Mouse (Mus musculus): ENCODE measurements around the gene Atrip. TPM values are rescaled to one million over a fixed set of nuclear protein-coding genes. Genes with fewer than 3 reads are reported as not detected.

The Atrip gene
- polyA plus RNA-seq, 1 experiment: 10.7 TPM

- 49% methylated on average over 12 of the region's 12 CpGs for WGBS
- Histone ChIP-seq H3K27ac (ENCODE audit: insufficient read depth, low read depth, low read length) (no peak overlapping the region), H3K36me3 (ENCODE audit: control insufficient read depth, insufficient read depth, low read length) (no peaks in the 10 kb centered on the region), H3K27me3 (ENCODE audit: control insufficient read depth, insufficient read depth, low read length) (no peaks in the 10 kb centered on the region), H3K4me3 (ENCODE audit: low read depth, low read length) (no peak overlapping the region), H3K4me1 (ENCODE audit: control insufficient read depth, insufficient read depth, insufficient read length, low read length) (0 out of 2 replicates have a peak, but pooled peaks cover 4% of the 10 kb centered on the region)
- TF ChIP-seq CTCF (IDR thresholded peaks at IDR 0.05; ENCODE audit: extremely low read depth, insufficient read length, insufficient replicate concordance, low read depth, low read length) (no peak), POLR2A (IDR thresholded peaks at IDR 0.05; ENCODE audit: low read depth, low read length) (no peak)
These were observed 31.7 kb upstream of the Atrip start for GRCm38 (mm10) chr9:109105648-109106047.

GRCm38 (mm10) chr9:109105011-109105410 lies 31.1 kb upstream of the Atrip start:
- Histone ChIP-seq H3K36me3 (ENCODE audit: control insufficient read depth, insufficient read depth, low read length) (no peaks in the 10 kb centered on the region), H3K4me3 (ENCODE audit: low read depth, low read length) (no peak overlapping the region), H3K4me1 (ENCODE audit: control insufficient read depth, insufficient read depth, insufficient read length, low read length) (0 out of 2 replicates have a peak, but pooled peaks cover 4% of the 10 kb centered on the region), H3K27ac (ENCODE audit: insufficient read depth, low read depth, low read length) (no peak overlapping the region), H3K27me3 (ENCODE audit: control insufficient read depth, insufficient read depth, low read length) (no peaks in the 10 kb centered on the region)
- WGBS: 61% methylated on average over 12 of the region's 12 CpGs
- TF ChIP-seq POLR2A (IDR thresholded peaks at IDR 0.05; ENCODE audit: low read depth, low read length) (no peak), CTCF (IDR thresholded peaks at IDR 0.05; ENCODE audit: extremely low read depth, insufficient read length, insufficient replicate concordance, low read depth, low read length) (no peak)

- Histone ChIP-seq H3K4me3 (ENCODE audit: low read depth, low read length) (no peak overlapping the region), H3K27ac (ENCODE audit: insufficient read depth, low read depth, low read length) (no peak overlapping the region), H3K36me3 (ENCODE audit: control insufficient read depth, insufficient read depth, low read length) (no peaks in the 10 kb centered on the region), H3K27me3 (ENCODE audit: control insufficient read depth, insufficient read depth, low read length) (no peaks in the 10 kb centered on the region), H3K4me1 (ENCODE audit: control insufficient read depth, insufficient read depth, insufficient read length, low read length) (0 out of 2 replicates have a peak, but pooled peaks cover 4% of the 10 kb centered on the region)
- TF ChIP-seq POLR2A (IDR thresholded peaks at IDR 0.05; ENCODE audit: low read depth, low read length): no peak
- no peak for TF ChIP-seq CTCF (IDR thresholded peaks at IDR 0.05; ENCODE audit: extremely low read depth, insufficient read length, insufficient replicate concordance, low read depth, low read length)
- 90% methylated on average over 9 of the region's 9 CpGs for WGBS
These were observed 30.2 kb upstream of the Atrip start for GRCm38 (mm10) chr9:109104083-109104482.

- TF ChIP-seq CTCF (IDR thresholded peaks at IDR 0.05; ENCODE audit: extremely low read depth, insufficient read length, insufficient replicate concordance, low read depth, low read length) (no peak), POLR2A (IDR thresholded peaks at IDR 0.05; ENCODE audit: low read depth, low read length) (no peak)
- 75% methylated on average over 7 of the region's 7 CpGs for WGBS
- 0 out of 2 replicates have a peak, but pooled peaks cover 4% of the 10 kb centered on the region for H3K4me1 ChIP-seq (ENCODE audit: control insufficient read depth, insufficient read depth, insufficient read length, low read length)
These were observed 29.3 kb upstream of the Atrip start for GRCm38 (mm10) chr9:109103250-109103649.

GRCm38 (mm10) chr9:109102541-109102940 lies 28.6 kb upstream of the Atrip start:
- Histone ChIP-seq H3K36me3 (ENCODE audit: control insufficient read depth, insufficient read depth, low read length) (no peaks in the 10 kb centered on the region), H3K27me3 (ENCODE audit: control insufficient read depth, insufficient read depth, low read length) (no peaks in the 10 kb centered on the region), H3K27ac (ENCODE audit: insufficient read depth, low read depth, low read length) (no peak overlapping the region), H3K4me3 (ENCODE audit: low read depth, low read length) (no peak overlapping the region), H3K4me1 (ENCODE audit: control insufficient read depth, insufficient read depth, insufficient read length, low read length) (0 out of 2 replicates have a peak, but pooled peaks cover 4% of the 10 kb centered on the region)
- TF ChIP-seq CTCF (IDR thresholded peaks at IDR 0.05; ENCODE audit: extremely low read depth, insufficient read length, insufficient replicate concordance, low read depth, low read length) (no peak), POLR2A (IDR thresholded peaks at IDR 0.05; ENCODE audit: low read depth, low read length) (no peak)
- WGBS: 86% methylated on average over 3 of the region's 3 CpGs

More at GRCm38 (mm10) chr9:109103250-109103649, 29.3 kb upstream of the Atrip start:
- no peak overlapping the region for H3K27ac ChIP-seq (ENCODE audit: insufficient read depth, low read depth, low read length)
- H3K27me3 ChIP-seq (ENCODE audit: control insufficient read depth, insufficient read depth, low read length): no peaks in the 10 kb centered on the region
- H3K4me3 ChIP-seq (ENCODE audit: low read depth, low read length): no peak overlapping the region
- no peaks in the 10 kb centered on the region for H3K36me3 ChIP-seq (ENCODE audit: control insufficient read depth, insufficient read depth, low read length)

- H3K27me3 ChIP-seq (ENCODE audit: control insufficient read depth, insufficient read depth, low read length): no peaks in the 10 kb centered on the region
- TF ChIP-seq CTCF (IDR thresholded peaks at IDR 0.05; ENCODE audit: extremely low read depth, insufficient read length, insufficient replicate concordance, low read depth, low read length) (no peak), POLR2A (IDR thresholded peaks at IDR 0.05; ENCODE audit: low read depth, low read length) (no peak)
- H3K27ac ChIP-seq (ENCODE audit: insufficient read depth, low read depth, low read length): no peak overlapping the region
- WGBS: 93% methylated on average over 5 of the region's 5 CpGs
- no peaks in the 10 kb centered on the region for H3K36me3 ChIP-seq (ENCODE audit: control insufficient read depth, insufficient read depth, low read length)
- no peak overlapping the region for H3K4me3 ChIP-seq (ENCODE audit: low read depth, low read length)
- 0 out of 2 replicates have a peak, but pooled peaks cover 4% of the 10 kb centered on the region for H3K4me1 ChIP-seq (ENCODE audit: control insufficient read depth, insufficient read depth, insufficient read length, low read length)
These were observed 28.1 kb upstream of the Atrip start for GRCm38 (mm10) chr9:109101933-109102445.

- WGBS: 82% methylated on average over 20 of the region's 20 CpGs
- no peak overlapping the region for H3K4me3 ChIP-seq (ENCODE audit: low read depth, low read length)
- H3K27me3 ChIP-seq (ENCODE audit: control insufficient read depth, insufficient read depth, low read length): 0 out of 2 replicates have a peak, but pooled peaks cover 5% of the 10 kb centered on the region
- peaks cover 7% of the 10 kb centered on the region; the same call in 1 of the 2 replicates for H3K4me1 ChIP-seq (ENCODE audit: control insufficient read depth, insufficient read depth, insufficient read length, low read length)
- H3K36me3 ChIP-seq (ENCODE audit: control insufficient read depth, insufficient read depth, low read length): no peaks in the 10 kb centered on the region
- no peak overlapping the region for H3K27ac ChIP-seq (ENCODE audit: insufficient read depth, low read depth, low read length)
- TF ChIP-seq CTCF (IDR thresholded peaks at IDR 0.05; ENCODE audit: extremely low read depth, insufficient read length, insufficient replicate concordance, low read depth, low read length) (no peak), POLR2A (IDR thresholded peaks at IDR 0.05; ENCODE audit: low read depth, low read length) (no peak)
These were observed 26.5 kb upstream of the Atrip start for GRCm38 (mm10) chr9:109100307-109100928.
